Mouse (Mus musculus): ENCODE data around the gene Adsl.
A peak's percentile ranks its signal among the peaks of the same experiment; 100 is the strongest.
"Not testable (repeated sequence)": the region's sequence is repeated elsewhere in the genome, so short reads cannot be mapped to it uniquely, and the experiment has no call there.

The Adsl gene

DNA sequence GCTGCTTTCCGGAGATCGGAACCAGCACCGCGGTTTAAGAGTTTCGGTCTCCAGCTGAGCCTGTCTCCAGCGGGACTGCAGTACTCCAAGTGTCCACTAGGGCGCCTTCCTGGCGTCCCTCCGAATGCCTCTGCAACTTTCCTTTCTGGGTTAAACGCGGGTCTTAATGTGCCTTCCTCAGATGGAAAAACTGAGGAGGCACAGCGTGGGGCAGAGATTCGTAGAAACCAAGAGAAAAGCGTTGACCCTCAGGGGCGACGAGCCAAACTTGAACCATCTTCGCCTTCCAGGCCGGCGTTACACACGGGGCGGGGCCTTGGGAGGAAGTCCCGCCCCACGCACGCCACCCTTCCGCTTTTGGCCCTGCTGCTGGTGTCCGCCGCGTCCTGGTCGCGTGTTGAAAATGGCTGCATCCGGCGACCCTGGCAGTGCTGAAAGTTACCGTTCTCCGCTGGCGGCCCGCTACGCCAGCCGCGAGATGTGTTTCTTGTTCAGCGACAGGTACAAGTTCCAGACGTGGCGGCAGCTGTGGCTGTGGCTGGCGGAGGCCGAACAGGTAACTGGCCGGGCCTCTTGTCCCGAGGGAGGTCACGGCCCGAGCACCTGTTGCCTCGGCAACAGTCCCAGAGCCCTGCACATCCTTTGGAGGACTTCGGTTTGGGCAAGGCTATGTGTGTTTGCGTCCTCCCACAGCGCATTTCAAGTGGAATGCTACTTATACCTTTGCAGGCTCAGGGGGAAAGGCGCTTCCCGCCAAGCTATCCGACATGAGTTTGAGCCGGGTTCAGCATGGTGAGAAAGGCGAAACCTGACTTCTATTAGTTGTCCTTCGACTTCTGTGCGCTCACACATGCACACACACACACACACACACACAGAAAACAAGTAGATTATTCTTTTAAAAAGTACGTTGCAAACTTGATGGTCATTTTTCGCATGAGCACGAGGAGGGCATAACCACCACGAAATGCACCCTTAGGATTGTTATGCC, at the start of gene Adsl:
Gene Adsl, plus strand, starts transcription at position 346 of the 991 bp plus-strand sequence.
- DNase-seq (ENCODE audit: extremely low spot score, low read depth, low spot score), result peak; percentile 72

DNA sequence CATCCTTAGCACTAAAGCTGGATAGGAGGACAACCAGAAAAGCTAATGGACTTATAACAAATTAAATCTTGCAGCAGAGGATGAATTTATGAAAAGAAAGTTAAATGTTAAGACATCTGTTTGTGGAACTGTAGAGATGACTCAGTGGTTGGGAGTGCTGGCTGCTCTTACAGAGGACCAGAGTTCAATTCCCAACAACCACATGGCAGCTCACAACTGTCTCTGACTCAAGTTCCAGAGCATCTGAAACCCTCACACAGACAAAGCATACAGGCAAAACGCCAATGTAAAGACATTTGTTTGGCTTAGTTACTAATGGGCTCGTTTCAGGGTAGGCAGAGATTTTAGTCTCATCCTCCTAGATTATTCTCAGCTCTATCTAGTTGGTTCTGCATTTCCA, 48.5 kb upstream of the Adsl start:
- DNase-seq (ENCODE audit: extremely low spot score, low read depth, low spot score), result no peak

DNA sequence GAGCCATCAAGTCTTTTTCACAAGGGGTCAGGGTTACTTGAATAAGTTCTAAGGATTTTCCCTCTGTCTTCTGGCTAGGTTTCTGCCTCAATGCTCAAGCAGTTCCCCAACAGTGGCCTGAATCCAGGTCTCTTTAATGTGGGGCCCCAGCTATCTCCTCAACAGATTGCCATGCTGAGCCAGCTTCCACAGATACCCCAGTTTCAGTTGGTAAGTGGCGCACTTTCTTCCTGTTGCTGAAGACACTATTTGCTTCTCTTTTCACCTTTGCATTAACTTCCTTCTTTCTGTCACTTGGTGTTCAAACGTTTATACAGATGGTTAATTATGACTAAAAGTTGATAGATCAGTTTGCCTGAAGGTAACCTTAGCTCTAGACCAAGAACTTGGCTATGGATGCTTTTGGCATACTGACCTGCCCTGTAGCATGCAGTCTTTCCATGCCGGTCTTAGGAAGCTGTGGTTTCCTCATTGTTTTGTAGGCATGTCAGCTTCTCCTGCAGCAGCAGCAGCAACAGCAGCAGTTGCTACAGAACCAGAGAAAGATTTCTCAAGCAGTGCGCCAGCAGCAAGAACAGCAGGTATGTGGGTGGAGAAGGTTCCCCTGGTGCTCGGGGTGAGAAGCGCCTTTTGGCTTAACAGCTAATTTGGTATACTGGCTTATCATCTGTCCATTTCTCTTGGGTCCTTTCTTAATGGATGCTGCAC, 46.3 kb upstream of the Adsl start:
- no peak for DNase-seq (ENCODE audit: extremely low spot score, low read depth, low spot score)

DNA sequence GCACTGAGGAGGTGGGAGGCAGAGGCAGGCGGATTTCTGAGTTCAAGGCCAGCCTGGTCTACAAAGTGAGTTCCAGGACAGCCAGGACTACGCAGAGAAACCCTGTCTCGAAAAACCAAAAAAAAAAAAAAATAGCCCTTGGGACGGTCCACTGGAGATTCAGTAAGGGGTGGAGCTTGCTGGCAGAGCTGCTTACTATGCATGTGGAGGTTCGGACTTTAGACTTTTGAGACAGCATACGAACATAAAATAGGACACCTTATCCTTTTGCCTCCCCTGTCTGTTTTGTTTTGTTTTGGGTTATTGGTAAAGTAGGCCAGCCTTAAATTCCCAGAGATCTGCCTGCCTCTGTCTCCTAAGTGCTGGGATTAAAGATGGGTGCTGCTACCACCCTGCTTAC, 43.5 kb upstream of the Adsl start:
- not testable (repeated sequence) for DNase-seq (ENCODE audit: extremely low spot score, low read depth, low spot score)

DNA sequence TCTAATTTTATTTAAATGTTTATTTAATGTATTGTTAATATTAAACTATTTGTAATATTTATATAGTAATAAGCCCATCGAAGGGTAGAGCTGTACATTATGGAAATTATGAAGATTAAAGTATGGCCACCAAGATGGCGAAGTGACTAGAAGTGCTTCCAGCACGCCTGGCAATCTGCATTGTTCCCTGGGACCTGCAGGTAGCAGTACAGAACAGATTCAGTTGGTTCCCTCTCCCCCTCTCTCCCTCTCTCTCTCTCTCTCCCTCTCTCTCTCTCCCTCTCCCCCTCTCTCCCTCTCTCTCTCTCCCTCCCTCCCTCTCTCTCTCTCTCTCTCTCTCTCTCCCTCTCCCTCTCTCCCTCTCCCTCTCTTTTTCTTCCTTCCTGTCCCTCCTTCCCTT, 38.1 kb upstream of the Adsl start:
- DNase-seq (ENCODE audit: extremely low spot score, low read depth, low spot score), result no peak

DNA sequence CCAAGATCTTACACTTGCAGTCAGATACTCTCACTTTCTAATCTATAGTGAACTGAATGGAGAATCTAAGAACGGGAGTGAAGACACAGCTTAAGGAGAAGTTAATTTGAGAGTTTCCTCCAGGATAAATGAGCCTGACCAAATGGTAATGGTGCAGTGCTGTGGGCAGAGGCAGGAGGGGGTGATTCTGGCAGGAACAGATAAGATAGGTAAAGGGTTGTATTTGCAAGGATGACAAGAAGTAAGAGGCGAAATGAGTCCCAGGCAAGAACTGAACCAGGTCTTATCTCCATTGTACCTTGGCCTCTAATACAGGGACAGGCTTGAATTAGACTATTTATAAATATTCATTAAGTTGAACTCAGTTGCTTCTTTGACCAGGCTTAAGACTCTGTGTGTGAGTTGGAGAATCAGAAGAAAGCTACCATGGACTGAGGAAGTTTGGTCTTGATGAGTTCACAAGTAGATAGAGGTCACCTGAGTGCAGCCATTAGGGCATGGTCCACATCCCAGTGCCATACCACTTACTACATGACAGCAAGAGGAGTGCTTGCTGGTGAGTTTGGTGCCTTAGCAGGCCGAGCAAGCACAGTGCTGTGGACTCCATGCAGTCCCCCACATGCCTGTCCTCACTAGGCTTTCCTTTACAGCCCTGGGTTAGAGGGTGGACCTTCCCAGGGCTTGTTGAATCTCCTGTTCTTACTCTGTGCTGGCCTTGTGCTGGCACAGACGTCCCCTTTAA, 37.3 kb upstream of the Adsl start:
- no peak for DNase-seq (ENCODE audit: extremely low spot score, low read depth, low spot score)

DNA sequence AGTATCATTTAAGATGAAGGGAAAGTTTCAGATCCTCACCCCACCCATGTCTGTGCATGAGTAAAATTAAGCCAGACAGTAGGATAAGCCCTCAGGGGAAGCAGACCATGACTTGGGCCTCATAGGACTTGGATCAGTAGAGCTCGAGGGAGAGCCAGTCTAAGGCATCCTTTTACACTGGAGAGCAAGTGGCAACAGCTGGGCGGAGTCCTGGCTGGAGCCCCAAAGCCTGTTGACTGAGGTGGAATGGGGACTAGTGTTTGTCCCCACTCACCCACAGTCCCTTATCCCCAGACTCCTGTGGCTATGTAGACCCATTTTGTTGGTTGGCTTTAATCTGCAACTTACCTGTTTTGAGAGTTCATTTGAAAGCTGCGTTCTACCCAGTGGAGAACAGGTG, 36.1 kb upstream of the Adsl start:
- no peak for DNase-seq (ENCODE audit: extremely low spot score, low read depth, low spot score)

DNA sequence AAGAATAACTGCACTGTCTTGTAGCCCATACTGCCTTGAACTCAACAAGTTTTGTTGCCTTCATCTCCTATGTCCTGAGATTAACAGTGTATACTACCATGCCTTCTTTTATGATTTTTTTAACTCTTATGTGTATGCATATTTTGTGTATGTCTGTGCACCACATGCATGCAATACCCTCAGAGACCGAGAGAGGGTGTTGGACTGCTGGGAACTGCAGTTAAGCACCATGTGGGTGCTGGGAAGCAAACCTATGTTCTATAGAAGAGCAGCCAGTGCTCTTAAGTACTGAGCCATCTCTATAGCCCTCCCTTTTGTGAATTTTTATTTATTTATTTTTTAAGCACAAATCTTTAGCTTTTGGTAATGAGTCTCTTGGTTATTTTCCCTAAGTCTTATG, 34.5 kb upstream of the Adsl start:
- DNase-seq (ENCODE audit: extremely low spot score, low read depth, low spot score), result no peak

DNA sequence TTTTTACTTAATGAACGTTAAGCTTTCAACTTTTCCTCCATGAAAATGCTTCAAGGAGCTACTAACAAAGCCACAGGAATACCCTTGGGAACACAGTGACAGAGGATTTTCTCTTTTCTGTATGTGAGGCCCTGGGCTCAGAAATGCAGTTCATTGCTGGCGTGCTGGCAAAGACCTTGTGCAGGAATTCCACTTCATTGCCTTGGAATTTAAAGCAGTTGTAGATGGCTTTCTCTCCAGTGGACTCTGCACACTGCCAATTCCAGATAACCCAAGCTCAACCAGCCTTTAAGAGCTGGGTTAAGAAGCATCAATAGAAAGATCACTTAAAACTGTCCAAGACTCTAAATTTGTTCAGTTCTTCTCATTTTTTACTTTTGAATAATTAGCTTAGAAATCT, 32.4 kb upstream of the Adsl start:
- DNase-seq (ENCODE audit: extremely low spot score, low read depth, low spot score), result no peak

DNA sequence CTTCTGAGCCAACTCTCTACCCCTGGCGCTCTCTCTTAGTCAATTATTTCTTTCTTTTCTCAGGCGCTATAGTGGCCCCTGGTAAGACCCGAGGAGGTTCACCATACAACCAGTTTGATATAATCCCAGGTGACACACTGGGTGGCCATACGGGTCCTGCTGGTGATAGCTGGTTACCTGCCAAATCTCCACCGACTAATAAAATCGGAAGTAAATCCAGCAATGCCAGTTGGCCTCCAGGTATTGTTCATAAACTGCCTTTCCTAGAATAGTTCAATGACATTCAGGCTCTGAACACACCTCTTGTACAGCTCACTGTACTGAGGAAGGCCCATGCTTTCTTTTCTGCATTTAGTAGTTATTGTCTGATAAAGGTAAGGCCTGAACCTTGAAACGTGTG, 31.7 kb upstream of the Adsl start:
- DNase-seq (ENCODE audit: extremely low spot score, low read depth, low spot score), result no peak

DNA sequence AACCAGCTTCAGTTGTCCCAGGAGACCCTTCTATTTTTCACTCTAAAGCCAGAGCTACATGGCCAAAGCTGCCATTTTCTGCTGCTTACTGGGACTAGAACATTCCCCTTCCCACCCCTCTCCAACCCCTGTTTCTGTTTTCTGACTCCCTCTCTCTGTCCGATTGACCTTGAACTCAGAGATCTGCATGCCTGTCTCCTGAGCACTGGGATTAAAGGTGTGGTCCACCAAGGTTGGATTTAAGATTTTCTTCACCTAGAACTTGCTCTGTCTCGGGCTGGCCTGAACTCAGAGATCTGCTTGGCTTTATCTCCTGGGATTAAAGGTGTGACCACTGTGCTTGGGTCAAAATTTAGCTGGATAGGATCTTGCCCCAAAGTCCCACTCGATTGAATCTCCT, 27.9 kb upstream of the Adsl start:
- no peak for DNase-seq (ENCODE audit: extremely low spot score, low read depth, low spot score)

DNA sequence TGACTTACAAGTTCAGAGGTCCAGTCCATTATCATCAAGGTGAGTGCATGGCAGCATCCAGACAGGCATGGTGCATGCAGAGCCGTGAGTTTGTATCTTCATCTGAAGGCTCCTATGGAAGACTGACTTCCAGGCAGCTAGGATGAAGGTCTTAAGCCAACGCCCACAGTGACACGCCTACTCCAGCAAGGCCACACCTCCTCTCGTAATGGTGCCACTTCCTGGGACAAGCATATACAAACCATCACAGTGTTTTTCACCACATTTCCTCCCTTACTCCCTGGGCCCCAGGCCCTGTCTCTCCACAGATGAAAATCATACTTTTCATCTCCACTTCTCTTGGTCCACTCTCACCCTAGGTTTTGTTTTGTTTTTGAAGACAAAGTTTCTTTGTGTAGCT, 26.5 kb upstream of the Adsl start:
- no peak for DNase-seq (ENCODE audit: extremely low spot score, low read depth, low spot score)

DNA sequence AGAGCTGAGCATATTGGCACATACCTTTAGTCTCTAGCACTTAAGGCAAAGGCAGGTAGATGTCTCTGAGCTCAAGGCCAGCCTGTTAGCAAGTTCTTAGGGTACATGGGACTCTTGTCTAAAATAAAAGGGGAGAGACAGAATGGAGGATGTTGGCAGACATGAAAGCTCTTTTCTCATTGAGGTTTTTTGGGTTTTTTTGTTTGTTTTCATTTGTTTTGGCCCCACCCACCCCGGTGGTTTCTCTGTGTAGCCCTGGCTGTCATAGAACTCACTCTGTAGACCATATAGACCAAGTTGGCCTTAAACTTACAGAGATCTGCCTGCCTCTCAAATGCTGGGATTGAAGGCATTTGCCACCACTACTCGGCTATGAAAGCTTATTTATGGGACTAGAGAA, 24.1 kb upstream of the Adsl start:
- DNase-seq (ENCODE audit: extremely low spot score, low read depth, low spot score), result no peak

DNA sequence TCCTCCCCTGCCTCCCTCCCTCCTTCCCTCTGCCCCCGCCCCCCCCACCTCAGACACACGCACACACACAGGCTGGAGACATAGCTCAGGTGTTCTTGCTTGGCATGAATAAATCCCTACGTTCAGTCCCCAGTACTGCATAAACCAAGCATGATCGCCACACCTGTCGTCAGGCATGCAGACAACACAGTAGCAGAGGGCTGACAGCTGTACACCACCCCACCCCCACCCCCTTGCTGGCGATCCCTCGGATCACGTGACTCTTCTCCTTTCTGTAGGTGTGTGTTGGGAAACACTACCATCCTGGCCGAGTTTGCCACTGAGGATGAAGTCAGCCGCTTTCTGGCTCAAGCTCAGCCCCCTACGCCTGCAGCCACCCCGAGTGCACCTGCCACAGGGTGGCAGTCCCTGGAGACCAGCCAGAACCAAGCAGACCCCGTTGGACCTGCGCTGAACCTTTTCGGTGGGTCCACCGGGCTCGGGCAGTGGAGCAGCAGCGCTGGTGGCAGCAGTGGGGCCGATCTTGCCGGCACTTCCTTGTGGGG, 19.4 kb upstream of the Adsl start:
- DNase-seq (ENCODE audit: extremely low spot score, low read depth, low spot score), result no peak

DNA sequence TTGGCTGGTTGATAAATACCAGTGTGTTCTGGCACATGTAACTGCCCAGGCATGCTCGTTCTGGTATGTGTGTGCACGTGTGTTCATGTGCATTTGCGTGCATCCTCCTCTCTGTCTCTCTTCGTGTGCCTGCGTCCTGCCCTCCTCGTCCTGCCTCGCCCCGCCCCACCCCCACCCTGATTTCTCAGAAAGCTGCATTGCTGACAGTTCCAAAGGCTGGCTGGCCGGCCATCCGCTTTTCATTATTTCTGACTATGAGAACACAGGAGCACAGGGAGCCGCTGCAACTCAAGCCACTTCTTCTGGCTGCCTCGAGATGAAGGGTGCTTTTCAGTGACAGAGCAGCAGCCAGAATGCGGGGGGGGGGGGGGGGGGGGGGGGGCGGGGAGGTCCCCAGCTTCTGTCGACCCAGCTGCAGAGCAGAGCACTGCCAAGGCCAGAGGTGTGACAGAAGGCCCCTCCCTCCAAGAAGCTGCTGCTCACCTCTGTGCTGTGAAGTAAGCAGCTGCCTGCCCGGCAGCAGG, 18.2 kb upstream of the Adsl start:
- DNase-seq (ENCODE audit: extremely low spot score, low read depth, low spot score), result peak; percentile 31

DNA sequence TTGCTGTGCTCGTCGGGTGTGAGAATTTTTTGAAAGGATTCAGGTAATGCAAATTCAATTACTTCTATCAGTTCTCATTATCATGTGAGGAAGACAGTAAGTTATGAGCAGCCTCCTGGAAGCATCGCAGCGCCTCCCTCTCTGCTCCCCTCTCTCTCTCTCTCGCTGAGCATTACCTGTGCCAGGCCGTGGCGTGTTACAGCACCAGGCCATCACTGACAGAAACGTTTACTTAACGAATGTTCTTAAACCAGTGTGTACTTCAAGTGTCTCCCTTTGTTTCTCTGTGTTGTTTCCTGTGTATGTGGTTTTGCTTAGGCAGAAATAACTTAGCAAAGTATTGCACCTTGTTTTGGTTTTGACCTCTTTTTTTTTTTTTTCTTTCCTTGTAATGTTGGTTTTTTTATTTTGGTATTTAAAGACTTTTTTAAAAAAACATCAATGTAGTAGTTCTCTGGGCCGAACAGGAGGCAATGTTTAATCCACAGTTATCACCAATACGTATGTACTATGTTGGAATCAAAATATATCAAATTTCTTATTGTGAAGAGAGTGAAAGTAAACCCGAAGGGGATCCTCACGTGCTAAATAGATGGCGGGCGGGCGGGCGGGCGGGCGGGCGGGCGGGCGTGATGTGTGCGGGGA, 17.5 kb upstream of the Adsl start:
- not testable (repeated sequence) for DNase-seq (ENCODE audit: extremely low spot score, low read depth, low spot score)

DNA sequence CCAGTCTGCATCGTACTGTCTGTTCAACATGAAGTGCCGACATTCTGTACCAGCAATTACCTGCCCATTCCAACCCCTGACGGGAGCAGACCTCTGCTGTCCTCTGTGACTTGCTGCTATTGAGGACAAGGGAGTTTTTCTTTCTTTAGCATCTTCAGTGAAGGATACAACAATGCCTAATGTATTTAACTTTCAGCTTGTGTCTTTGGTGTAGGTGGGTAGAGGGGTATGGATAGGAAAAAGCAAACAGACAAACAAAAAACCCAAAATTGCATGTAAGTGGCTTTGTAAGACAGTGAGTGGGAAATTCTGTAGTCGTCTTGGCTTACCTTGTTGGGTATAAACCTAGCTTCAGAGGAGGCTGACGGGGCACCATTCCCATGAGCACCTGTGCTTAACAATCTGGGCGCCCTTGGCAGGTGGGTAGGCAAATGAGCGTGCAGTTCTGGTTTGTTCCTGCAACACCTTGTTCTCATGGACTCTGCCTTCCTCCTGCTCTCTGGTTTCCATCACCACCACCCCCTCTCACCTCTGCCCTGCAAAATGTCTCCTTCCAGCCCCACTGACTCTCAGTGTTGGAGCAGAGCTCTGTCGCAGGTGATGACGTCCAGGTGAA, 16.8 kb upstream of the Adsl start:
- no peak for DNase-seq (ENCODE audit: extremely low spot score, low read depth, low spot score)

DNA sequence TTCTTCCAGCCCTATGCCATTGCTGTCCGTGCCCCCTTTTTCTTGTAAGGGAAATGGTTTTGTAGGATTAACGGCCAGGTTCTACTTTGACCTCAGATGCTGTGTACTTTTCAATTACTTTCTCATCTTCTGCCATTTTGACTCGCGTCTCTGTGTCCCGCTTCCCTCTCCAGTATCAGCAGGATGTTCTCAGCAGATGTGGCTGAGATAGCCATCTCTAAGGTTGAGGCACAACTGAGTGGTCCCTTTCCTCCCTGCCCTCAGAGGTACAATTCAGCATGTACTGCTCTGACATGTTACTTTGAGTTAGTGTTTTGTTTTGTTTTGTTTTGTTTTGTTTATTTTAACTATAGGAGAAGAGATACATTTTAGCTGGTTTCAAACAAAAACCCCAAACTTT, 13.4 kb upstream of the Adsl start:
- no peak for DNase-seq (ENCODE audit: extremely low spot score, low read depth, low spot score)

DNA sequence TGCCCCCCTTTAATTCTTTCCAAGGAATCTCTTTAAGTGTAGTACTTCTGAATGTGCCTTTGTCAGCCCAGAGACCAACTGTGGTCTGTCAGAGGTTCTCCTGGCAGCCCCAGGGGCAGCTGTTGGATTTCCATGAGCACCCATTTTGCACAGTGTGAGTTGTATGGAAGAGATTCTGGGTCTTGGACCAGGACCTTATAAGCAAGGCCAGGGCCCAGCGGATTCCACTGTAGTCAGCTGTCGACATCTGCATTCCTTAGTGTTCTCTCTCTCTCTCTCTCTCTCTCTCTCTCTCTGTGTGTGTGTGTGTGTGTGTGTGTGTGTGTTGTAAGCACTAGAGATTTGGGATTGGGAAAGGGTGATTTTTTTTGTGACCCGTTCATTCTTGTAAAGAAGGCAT, 11.6 kb upstream of the Adsl start:
- no peak for DNase-seq (ENCODE audit: extremely low spot score, low read depth, low spot score)

DNA sequence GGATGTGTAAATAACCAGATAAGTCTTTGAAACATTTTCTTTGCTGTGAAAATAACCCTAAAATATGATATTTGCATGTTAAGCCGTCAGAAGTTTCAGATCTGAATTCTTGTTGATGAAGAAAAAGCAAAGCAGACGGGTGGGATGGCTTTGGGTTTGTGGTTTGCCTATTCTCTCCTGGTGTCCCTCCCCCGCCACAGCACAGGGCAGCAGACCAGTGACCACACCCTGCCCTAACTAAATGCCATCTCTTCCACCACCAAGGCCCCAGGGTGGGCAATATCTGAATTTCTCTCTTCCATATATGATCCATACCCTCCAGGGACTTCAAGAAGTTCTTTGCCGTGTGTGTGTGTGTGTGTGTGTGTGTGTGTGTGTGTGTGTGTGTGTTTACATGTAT, 9.7 kb upstream of the Adsl start:
- no peak for DNase-seq (ENCODE audit: extremely low spot score, low read depth, low spot score)

All from hindlimb bud, embryonic 11.5 days (tissue).